ENCODE assay signal across 8 mouse cellular contexts in genomic region chr9:61898401-61898800, GRCm38 (mm10). TPM values are rescaled to one million over a fixed set of nuclear protein-coding genes. Genes with fewer than 3 reads are reported as not detected.
DNase-seq lines count a peak whose midpoint lies in the region; ATAC-seq lines count a peak whose summit lies in the region.
"Had no signal": no experiment of that assay in that cellular context is flagged by ENCODE, and none has a peak within 500 bp of the region (broad histone marks: within the 10 kb centered on the region; RNA-seq: fewer than 3 reads in every experiment).

No protein-coding gene starts in this region.

- no peak overlapping the region for H3K27ac ChIP-seq in intestine, embryonic 14.5 days (ENCODE audit: low read depth)
- H3K27ac ChIP-seq: lung, embryonic 15.5 days had no signal

- H3K9ac ChIP-seq in intestine, embryonic 14.5 days (ENCODE audit: low read length), result no peak overlapping the region
- H3K9ac ChIP-seq: lung, embryonic 15.5 days had no signal

- 3% methylated on average over 8 of the region's 8 CpGs for WGBS in intestine, embryonic 14.5 days

- H3K4me3 ChIP-seq in intestine, embryonic 14.5 days (ENCODE audit: low read depth, low read length), result no peak overlapping the region
- H3K4me3 ChIP-seq: lung, embryonic 15.5 days had no signal

- peak; percentile 87 for DNase-seq in NIH3T3 (ENCODE audit: low read depth)
- peak; percentile 69 to 81 for DNase-seq in cerebellum, adult 18-20 months
- DNase-seq in forelimb bud, embryonic 11.5 days (ENCODE audit: low read depth, low spot score), result peak; percentile 81
- peak; percentile 96 for DNase-seq in intestine, embryonic 14.5 days (ENCODE audit: low spot score)
- peak; percentile 89 to 93 for DNase-seq in left cerebral cortex, postnatal 14 days (ENCODE audit: low spot score in 2 of 2)
- peak; percentile 64 to 88 for DNase-seq in spleen, postnatal 4 days (ENCODE audit: low spot score in 2 of 2)

- H3K4me1 ChIP-seq in intestine, embryonic 14.5 days (replicated peaks; ENCODE audit: control insufficient read depth, insufficient read depth, low read length), result no peaks in the 10 kb centered on the region; the same call in 1 of the 2 replicates

- H3K9me3 ChIP-seq in intestine, embryonic 14.5 days (ENCODE audit: control insufficient read depth, low read length), result no peaks in the 10 kb centered on the region
- H3K9me3 ChIP-seq: lung, embryonic 15.5 days had no signal

- no peak overlapping the region for H3K4me2 ChIP-seq in intestine, embryonic 14.5 days (ENCODE audit: low read length)
- H3K4me2 ChIP-seq: lung, embryonic 15.5 days had no signal

- H3K27me3 ChIP-seq in intestine, embryonic 14.5 days (replicated peaks; ENCODE audit: control insufficient read depth, insufficient read depth, low read length), result peaks cover 7% of the 10 kb centered on the region; the same call in 1 of the 2 replicates

- no peaks in the 10 kb centered on the region for H3K36me3 ChIP-seq in intestine, embryonic 14.5 days (ENCODE audit: control insufficient read depth, insufficient read depth, low read length)
- H3K36me3 ChIP-seq: lung, embryonic 15.5 days had no signal

- intact Hi-C loops in left cerebral cortex, postnatal 14 days (cut with DNase I), result loop anchor here (10.0 kb wide), 1 partner anchor 614 kb away; no protein-coding TSS in a partner anchor

- ATAC-seq in intestine, embryonic 14.5 days (replicated peaks; ENCODE audit: low FRiP score, low TSS enrichment, low read depth), result 0 out of 2 replicates have a peak, but pooled peaks have one; percentile 24
- ATAC-seq in monocyte, adult 5-6 weeks (replicated peaks; ENCODE audit: insufficient number of reproducible peaks, low FRiP score, low TSS enrichment, poor library complexity, severe bottlenecking), result peak; percentile 42; the same call in 1 of the 2 replicates

RNA-seq across cellular contexts. Expression of gene Rplp1, which starts 15.9 kb away (rescaled TPM):
- polyA plus RNA-seq in intestine, embryonic 14.5 days (2014; fragmentation: Nextera tagmentation; extraction: Ambion mirVana), result 1,834 and 1,981 TPM in 2 replicates
- 1,000 to 10,000 TPM; 1,411 to 1,467 TPM for total RNA-seq in left cerebral cortex, postnatal 14 days (2021)
- total RNA-seq in monocyte, adult 5-6 weeks (2017), result 2,240 to 3,679 TPM (median 3,046 TPM) in 3 replicates

RNA-seq across cellular contexts. Expression of gene Kif23, which starts 48.2 kb away (rescaled TPM):
- polyA plus RNA-seq in intestine, embryonic 14.5 days (2014; fragmentation: Nextera tagmentation; extraction: Ambion mirVana), result 115 and 121 TPM in 2 replicates
- total RNA-seq in left cerebral cortex, postnatal 14 days (2021), result 1 to 10 TPM; 1.9 to 2.0 TPM
- total RNA-seq in monocyte, adult 5-6 weeks (2017), result 28.8 to 78.3 TPM (median 41.1 TPM) in 3 replicates

Comparison
In these comparisons a context has a peak if more than half of its experiments do, and no peak if none do; other contexts are left out.
1. RNA of gene Kif23, which starts 48.2 kb away (total RNA-seq): 28.8 to 78.3 TPM in monocyte, adult 5-6 weeks; 1.9 to 2.0 TPM in left cerebral cortex, postnatal 14 days; every median in the first group is over 10 times any median in the second.
2. Peak in every context shown above with its lines, with median percentiles within 50 percentile points of each other: DNase-seq.